Mouse (Mus musculus): Measurements from ENCODE around the gene Kcnq5.

GRCm38 (mm10) chr1:21496307-21496706 lies 465.4 kb downstream of the Kcnq5 start:
- TF ChIP-seq CTCF (IDR thresholded peaks at IDR 0.05; ENCODE audit: control insufficient read depth, insufficient read depth, insufficient replicate concordance, low read depth, low read length): no peak
- TF ChIP-seq POLR2A (IDR thresholded peaks at IDR 0.05; ENCODE audit: control insufficient read depth, low read depth, low read length): no peak
